Mouse (Mus musculus) R1 (cell line): ENCODE results near the gene Tbc1d16.
"Not testable (repeated sequence)": the region's sequence is repeated elsewhere in the genome, so short reads cannot be mapped to it uniquely, and the experiment has no call there.

Experiments used
- DNase-seq: peaks from one replicate; pipeline ENCODE4 v3.0.0-alpha.2; 2018; ENCODE audit warnings: low read depth, low spot score

Gene Tbc1d16

GRCm38 (mm10) chr11:119118905-119119304 is 109.4 kb downstream of the Tbc1d16 start:
- DNase-seq, result no peak

GRCm38 (mm10) chr11:119117945-119118344 is 110.4 kb downstream of the Tbc1d16 start:
- no peak for DNase-seq

GRCm38 (mm10) chr11:119116992-119117391 is 111.3 kb downstream of the Tbc1d16 start:
- DNase-seq, result no peak

DNA sequence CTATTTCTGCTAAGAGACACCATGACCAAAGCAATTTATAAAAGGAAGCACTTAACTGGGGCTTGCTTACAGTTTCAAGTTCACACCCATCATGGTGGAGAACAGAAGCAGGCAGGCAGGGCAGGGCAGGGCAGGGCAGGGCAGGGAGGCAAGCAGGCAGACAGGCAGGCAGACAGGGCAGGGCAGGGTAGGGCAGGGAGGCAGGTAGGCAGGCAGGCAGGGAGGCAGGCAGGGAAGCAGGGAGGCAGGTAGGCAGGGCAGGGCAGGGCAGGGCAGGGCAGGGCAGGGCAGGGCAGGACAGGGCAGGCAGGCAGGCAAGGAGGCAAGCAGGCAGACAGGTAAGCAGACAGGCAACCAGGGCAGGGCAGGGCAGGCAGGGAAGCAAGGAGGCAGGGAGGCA is 115.6 kb downstream of the Tbc1d16 start:
- DNase-seq, result no peak

DNA sequence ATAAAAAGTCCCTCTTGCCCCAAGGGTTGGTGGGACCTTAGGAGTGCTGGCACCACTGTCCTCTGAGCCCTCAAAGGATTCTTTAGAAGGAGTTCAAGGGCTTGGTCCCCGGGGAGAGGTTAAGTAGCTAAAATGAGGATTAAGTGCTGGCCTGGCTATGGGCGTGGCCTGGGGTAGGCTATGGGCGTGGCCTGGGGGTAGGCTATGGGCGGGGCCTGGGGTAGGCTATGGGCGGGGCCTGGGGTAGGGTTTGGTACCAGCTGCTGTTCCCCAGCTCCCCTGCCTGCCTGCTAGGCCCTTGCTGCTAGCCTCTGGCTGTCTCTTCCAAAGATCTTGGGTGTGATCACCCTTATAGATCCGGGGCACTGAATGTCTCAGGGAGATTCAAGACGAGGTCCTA is 117.0 kb downstream of the Tbc1d16 start:
- DNase-seq, result peak; percentile 67

DNA sequence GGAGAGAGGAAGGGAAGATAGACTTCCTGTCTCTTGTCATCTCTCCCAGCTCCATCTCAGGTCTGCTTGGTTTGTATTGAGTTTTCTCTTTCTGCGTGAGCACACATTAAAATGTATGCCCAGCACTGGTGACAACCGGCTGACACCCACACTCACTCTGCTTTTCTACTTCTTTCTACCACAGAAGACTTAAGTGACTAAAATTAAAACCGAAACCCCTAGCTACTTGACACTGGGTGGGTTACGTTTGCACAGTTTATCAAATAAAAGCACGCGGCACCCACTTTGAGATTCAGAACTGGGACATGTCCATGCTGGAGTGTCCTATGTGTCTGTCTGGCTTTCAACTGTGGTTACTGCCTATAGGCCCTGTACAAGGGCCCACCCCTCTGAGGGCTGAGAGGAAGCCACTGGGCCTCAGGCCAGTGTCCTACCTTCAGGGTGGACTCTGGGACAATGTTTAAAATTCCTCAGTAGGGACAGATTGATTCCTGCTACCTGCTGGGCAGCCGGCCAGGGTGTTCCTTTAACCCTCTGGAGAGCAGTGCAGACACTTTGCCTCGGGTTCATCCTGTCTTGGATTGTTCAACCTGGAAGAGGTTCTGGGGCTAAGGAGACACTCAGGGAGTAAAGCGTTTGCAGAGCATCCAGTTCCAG is 118.8 kb downstream of the Tbc1d16 start:
- no peak for DNase-seq

DNA sequence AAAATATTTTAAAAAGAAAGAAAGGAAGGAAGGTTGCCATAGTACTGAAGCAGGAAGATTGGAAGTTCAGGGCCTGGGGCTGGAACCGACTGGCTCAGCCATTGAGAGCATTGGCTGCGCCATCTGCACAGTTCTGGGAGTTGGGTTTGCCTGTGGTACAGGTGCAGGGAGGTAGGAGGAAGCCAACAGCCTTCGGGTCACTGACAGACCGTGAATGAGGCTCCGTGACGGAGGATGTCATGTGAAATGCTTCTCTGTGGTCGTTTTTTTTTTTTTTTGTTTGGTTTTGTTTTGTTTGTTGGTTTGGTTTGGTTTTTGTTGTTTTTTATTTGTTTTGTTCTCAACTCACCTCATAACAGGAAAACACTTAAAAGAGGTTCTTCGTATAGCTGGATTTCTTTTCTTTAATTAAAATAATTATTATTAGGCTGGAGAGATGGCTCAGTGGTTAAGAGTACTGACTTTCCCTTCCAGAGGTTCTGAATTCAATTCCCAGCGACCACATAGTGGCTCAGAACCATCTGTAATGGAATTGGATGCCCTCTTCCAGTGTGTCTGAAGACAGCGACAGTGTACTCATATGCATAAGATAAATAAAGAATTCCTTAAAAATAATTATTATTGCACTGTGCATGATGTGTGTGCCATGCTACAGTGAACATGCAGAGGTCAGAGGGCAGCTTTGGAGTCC is 119.6 kb downstream of the Tbc1d16 start:
- DNase-seq, result no peak

GRCm38 (mm10) chr11:119106289-119106688 is 122.0 kb downstream of the Tbc1d16 start:
- no peak for DNase-seq

- DNase-seq, result no peak
Measured at GRCm38 (mm10) chr11:119105748-119106147, 122.6 kb downstream of the Tbc1d16 start.

DNA sequence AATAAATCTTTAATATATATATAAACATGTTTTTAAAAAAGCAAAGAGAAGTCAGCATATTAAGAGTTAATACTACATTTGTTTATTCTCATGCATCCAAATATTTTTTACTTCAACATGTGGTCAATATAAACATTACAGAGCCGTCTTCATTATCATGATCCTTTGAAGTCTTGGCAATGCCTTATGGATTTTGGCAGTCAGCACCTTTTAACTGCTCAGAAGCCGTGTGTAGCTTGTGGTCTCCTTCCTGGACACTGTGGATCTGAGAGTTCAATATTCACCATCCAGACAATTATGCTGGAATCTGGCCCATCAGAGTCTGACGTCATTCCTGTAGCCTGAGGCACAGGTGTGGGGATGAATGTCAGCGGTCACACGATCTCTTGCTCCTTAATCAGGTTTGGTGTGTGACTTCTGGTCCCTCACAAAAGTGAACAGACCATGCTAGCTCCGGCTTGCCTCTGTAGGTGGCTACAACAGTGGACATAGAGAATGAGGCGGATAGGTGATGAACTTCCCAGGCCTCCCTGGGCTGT is 123.2 kb downstream of the Tbc1d16 start:
- DNase-seq, result no peak

DNA sequence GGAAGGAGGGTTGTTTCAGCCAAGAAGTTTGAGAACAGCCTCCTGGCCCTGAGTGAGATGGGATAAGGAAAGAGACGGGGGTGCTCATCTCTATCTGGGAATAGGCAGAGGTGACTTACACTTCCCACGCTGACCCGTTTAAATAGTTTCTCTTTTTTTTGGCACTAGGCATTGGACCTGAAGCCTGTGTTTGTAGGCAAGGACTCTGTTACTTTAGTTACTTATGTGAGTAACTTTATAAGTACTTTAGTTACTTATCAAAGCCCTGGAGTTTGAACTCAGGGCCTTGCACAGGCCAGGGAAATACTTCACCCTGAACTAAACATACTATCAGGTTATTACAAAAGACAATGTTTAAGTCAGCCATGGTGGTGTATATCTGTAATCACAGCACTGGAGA is 124.3 kb downstream of the Tbc1d16 start:
- no peak for DNase-seq

DNA sequence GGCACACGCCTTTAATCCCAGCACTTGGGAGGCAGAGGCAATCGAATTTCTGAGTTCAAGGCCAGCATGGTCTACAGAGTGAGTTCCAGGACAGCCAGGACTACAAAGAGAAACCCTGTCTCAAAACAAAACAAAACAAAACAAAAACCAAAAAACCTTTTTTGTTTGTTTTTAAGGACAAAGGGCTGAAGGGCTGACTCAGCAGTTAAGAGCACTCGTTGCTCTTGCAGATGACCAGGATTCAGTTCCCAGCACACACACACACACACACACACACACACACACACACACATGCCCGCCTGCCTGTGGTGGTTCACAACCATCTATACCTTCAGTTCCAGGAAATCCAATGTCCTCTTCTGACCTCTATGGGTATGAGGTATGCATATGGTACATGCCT is 127.9 kb downstream of the Tbc1d16 start:
- not testable (repeated sequence) for DNase-seq

GRCm38 (mm10) chr11:119098202-119098601 is 130.1 kb downstream of the Tbc1d16 start:
- DNase-seq, result no peak

- DNase-seq, result no peak
Measured at GRCm38 (mm10) chr11:119095441-119095840, 132.9 kb downstream of the Tbc1d16 start.

DNA sequence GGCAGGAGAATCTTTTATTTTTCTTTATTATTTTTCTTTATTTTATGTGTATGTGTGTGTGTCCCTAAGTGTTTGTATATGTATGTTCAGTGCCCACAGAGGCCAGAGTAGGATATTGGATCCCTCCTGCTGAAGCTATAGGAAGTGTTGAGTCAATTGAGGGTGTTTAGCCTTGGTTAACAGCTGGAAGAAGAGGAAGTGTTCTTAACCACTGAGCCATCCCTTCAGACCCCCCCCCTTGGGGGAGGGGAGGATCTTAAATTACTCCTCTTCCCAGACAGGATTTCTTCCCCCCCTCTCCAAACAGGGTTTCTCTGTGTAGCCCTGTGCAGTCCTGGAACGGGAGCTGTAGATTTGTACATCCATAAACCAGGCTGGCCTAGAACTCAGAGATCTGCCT is 135.0 kb downstream of the Tbc1d16 start:
- no peak for DNase-seq
